Mouse (Mus musculus): ENCODE results near the gene 6330409D20Rik. TPM values are rescaled to one million over a fixed set of nuclear protein-coding genes. Genes with fewer than 3 reads are reported as not detected.

The 6330409D20Rik gene
- not detected for total RNA-seq (2021)
- long read RNA-seq, experiment 1 = 0 reads
- long read RNA-seq, experiment 2 = 0 reads

GRCm38 (mm10) chr2:32740916-32741272, at the start of gene 6330409D20Rik:
TSS of gene 6330409D20Rik (minus strand) at chr2:32741016.
- DNase-seq (ENCODE audit: low spot score in 2 of 2) = no peak

GRCm38 (mm10) chr2:32788581-32788980, 47.8 kb upstream of the 6330409D20Rik start:
- no peak for DNase-seq (ENCODE audit: low spot score in 2 of 2)

GRCm38 (mm10) chr2:32787176-32787575, 46.4 kb upstream of the 6330409D20Rik start:
- no peak for DNase-seq (ENCODE audit: low spot score in 2 of 2)

- DNase-seq (ENCODE audit: low spot score in 2 of 2) = no peak
Measured at GRCm38 (mm10) chr2:32784048-32784681, 43.3 kb upstream of the 6330409D20Rik start, which contains the start of gene Cfap157. TSS of gene Cfap157 (minus strand) at chr2:32784428.

- no peak for DNase-seq (ENCODE audit: low spot score in 2 of 2)
Measured at GRCm38 (mm10) chr2:32781710-32782109, 40.9 kb upstream of the 6330409D20Rik start.

GRCm38 (mm10) chr2:32779714-32780113, 38.9 kb upstream of the 6330409D20Rik start:
- no peak for DNase-seq (ENCODE audit: low spot score in 2 of 2)

- peak; percentile 46 to 64 for DNase-seq (ENCODE audit: low spot score in 2 of 2)
Measured at GRCm38 (mm10) chr2:32779131-32779530, 38.3 kb upstream of the 6330409D20Rik start.

- no peak for DNase-seq (ENCODE audit: low spot score in 2 of 2)
Measured at GRCm38 (mm10) chr2:32778081-32778480, 37.3 kb upstream of the 6330409D20Rik start.

GRCm38 (mm10) chr2:32776192-32776591, 35.4 kb upstream of the 6330409D20Rik start:
- no peak for DNase-seq (ENCODE audit: low spot score in 2 of 2)

GRCm38 (mm10) chr2:32775359-32776074, 34.7 kb upstream of the 6330409D20Rik start, which contains the start of the genes Ttc16 and Ptrh1:
TSS of gene Ttc16 (minus strand) at chr2:32775633.
TSS of gene Ptrh1 (plus strand) at chr2:32775786.
- DNase-seq (ENCODE audit: low spot score in 2 of 2) = peak; percentile 97

- no peak for DNase-seq (ENCODE audit: low spot score in 2 of 2)
Measured at GRCm38 (mm10) chr2:32772626-32773279, 31.9 kb upstream of the 6330409D20Rik start.

GRCm38 (mm10) chr2:32771886-32772285, 31.1 kb upstream of the 6330409D20Rik start:
- no peak for DNase-seq (ENCODE audit: low spot score in 2 of 2)

GRCm38 (mm10) chr2:32769327-32770085, 28.7 kb upstream of the 6330409D20Rik start:
- no peak for DNase-seq (ENCODE audit: low spot score in 2 of 2)

GRCm38 (mm10) chr2:32768661-32769285, 28.0 kb upstream of the 6330409D20Rik start:
- DNase-seq (ENCODE audit: low spot score in 2 of 2) = no peak

- no peak for DNase-seq (ENCODE audit: low spot score in 2 of 2)
Measured at GRCm38 (mm10) chr2:32767241-32767640, 26.4 kb upstream of the 6330409D20Rik start.

- DNase-seq (ENCODE audit: low spot score in 2 of 2) = no peak
Measured at GRCm38 (mm10) chr2:32763353-32763752, 22.5 kb upstream of the 6330409D20Rik start.

- no peak for DNase-seq (ENCODE audit: low spot score in 2 of 2)
Measured at GRCm38 (mm10) chr2:32761859-32762258, 21.0 kb upstream of the 6330409D20Rik start.

- DNase-seq (ENCODE audit: low spot score in 2 of 2) = no peak
Measured at GRCm38 (mm10) chr2:32761361-32761760, 20.5 kb upstream of the 6330409D20Rik start.

GRCm38 (mm10) chr2:32759001-32759400, 18.2 kb upstream of the 6330409D20Rik start:
- no peak for DNase-seq (ENCODE audit: low spot score in 2 of 2)

- DNase-seq (ENCODE audit: low spot score in 2 of 2) = no peak
Measured at GRCm38 (mm10) chr2:32758503-32758902, 17.7 kb upstream of the 6330409D20Rik start.

All from adrenal gland, adult 18-20 months (tissue).